Mouse (Mus musculus): ENCODE data around the gene Kctd3.

DNA sequence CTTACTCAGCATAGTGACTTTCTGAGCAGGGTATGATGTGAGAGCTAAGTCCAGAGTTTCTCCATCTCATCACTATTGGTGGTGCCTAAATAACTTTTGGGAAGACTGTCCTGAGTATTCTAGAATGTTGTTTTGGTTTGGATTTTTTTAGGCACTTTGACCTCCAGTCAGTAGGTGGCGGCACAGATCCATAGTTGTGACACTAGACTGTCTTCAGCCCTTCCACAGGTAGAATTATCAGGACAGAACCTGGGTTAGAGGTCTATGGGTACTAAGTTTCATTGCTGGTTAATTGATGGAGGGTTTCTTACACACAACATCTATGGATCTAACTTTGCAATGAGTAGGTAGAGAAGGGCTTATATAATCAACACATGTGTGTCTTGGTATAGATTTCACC is 20.6 kb upstream of the Kctd3 start:
- TF ChIP-seq CTCF (IDR thresholded peaks at IDR 0.05; ENCODE audit: low read depth) (peak; percentile 72), EP300 (IDR thresholded peaks at IDR 0.05; ENCODE audit: low read depth) (no peak)
